Mouse (Mus musculus): ENCODE results near the gene Olfr638. TPM values are rescaled to one million over a fixed set of nuclear protein-coding genes. Genes with fewer than 3 reads are reported as not detected.
"Not testable (repeated sequence)": the region's sequence is repeated elsewhere in the genome, so short reads cannot be mapped to it uniquely, and the experiment has no call there.

Olfr638 gene
- polyA plus RNA-seq (2016; fragmentation: Nextera tagmentation; extraction: Ambion mirVana) = not detected in 2 replicates

GRCm38 (mm10) chr7:103998446-103998845 lies at the start of gene Olfr638:
Gene Olfr638 (plus strand): TSS chr7:103998746.
- Histone ChIP-seq H3K9me3 (no peaks in the 10 kb centered on the region), H3K4me1 (replicated peaks) (no peaks in the 10 kb centered on the region), H3K27me3 (ENCODE audit: insufficient read depth, poor library complexity, severe bottlenecking) (no peaks in the 10 kb centered on the region), H3K4me3 (no peak within 1 kb of the TSS), H3K36me3 (no peaks in the 10 kb centered on the region), H3K27ac (no peak within 1 kb of the TSS)
- no peak for DNase-seq (ENCODE audit: low spot score)

- not testable (repeated sequence) for DNase-seq (ENCODE audit: low spot score); H3K27me3 ChIP-seq (ENCODE audit: insufficient read depth, poor library complexity, severe bottlenecking); H3K27ac ChIP-seq; H3K4me3 ChIP-seq; H3K9me3 ChIP-seq; H3K4me1 ChIP-seq (replicated peaks); H3K36me3 ChIP-seq
- 95% methylated on average over 22 of the region's 22 CpGs for WGBS
Observed at GRCm38 (mm10) chr7:103966873-103967272, 31.7 kb upstream of the Olfr638 start.

DNA sequence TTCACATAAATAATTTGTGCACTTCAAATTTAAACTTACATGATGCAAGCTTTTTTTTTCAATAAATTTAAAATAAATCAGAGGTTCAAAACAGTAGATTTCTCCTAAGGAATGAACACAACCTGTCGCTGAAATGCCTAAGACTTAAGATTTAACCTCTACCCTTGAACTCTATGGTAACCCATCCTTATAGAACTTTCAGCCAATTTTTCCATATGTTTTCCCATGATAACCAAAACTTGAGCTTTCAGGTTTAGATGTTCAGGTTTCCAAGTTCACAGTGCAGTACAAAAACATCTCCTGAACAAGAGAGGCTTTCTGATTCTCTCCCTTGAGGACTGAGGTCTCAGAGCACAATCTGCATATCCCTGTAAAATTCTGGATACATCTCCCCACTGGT lies 27.7 kb upstream of the Olfr638 start, which contains the start of gene Olfr635:
Gene Olfr635 (plus strand): TSS at position 301 of the 400 bp plus-strand sequence.
- Histone ChIP-seq H3K27ac (no peak within 1 kb of the TSS), H3K4me3 (no peak within 1 kb of the TSS), H3K4me1 (replicated peaks) (no peaks in the 10 kb centered on the region), H3K36me3 (no peaks in the 10 kb centered on the region), H3K9me3 (no peaks in the 10 kb centered on the region), H3K27me3 (ENCODE audit: insufficient read depth, poor library complexity, severe bottlenecking) (no peaks in the 10 kb centered on the region)
- DNase-seq (ENCODE audit: low spot score) = no peak
- 72% methylated on average over 1 of the region's 1 CpGs for WGBS

DNA sequence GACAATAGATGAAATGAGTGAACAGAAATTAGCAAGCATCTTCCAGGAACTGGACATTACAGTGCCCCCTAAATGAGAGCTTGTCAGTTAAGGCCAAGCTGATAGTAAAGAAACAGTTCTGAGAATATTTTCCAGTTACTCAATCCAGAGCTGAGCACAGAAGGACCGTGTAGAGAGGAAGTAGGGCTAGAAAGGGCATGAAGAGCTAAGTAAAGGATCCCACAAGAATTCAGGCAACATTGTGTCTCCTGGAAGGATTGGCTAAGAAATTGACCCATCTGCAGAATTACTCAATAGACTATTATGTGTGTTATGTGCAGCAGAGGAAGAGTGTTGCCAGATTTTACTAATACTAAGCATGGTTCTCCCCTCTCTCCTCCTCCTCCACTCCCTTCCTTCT lies 26.8 kb upstream of the Olfr638 start:
- Histone ChIP-seq H3K27me3 (ENCODE audit: insufficient read depth, poor library complexity, severe bottlenecking) (no peaks in the 10 kb centered on the region), H3K4me3 (no peak overlapping the region), H3K9me3 (no peaks in the 10 kb centered on the region), H3K36me3 (no peaks in the 10 kb centered on the region), H3K27ac (no peak overlapping the region), H3K4me1 (replicated peaks) (no peaks in the 10 kb centered on the region)
- DNase-seq (ENCODE audit: low spot score) = no peak
- WGBS = 79% methylated on average over 1 of the region's 1 CpGs

- Histone ChIP-seq H3K4me3 (no peak overlapping the region), H3K4me1 (replicated peaks) (no peaks in the 10 kb centered on the region), H3K9me3 (no peaks in the 10 kb centered on the region), H3K27ac (no peak overlapping the region), H3K27me3 (ENCODE audit: insufficient read depth, poor library complexity, severe bottlenecking) (no peaks in the 10 kb centered on the region), H3K36me3 (no peaks in the 10 kb centered on the region)
- no peak for DNase-seq (ENCODE audit: low spot score)
Observed at GRCm38 (mm10) chr7:103999124-103999523, 578 bp downstream of the Olfr638 start.

DNA sequence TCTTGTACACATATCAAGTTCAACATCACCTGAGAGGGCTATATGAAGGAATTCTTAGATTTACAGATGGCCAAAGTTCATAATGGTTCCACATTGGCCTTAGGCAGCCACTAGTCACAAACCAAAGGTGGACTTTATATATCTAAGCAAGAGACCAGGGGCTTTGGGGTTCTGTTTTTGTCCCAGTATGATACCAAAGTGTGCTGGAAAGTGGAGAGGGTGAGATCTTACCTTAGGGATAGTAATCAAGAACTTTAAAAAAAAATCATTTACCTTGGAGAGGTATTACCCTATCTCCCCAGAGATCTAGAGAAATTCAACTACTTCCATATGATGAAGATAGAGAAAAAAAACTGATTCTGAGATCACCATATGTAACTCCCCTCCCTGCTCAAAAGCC lies 18.7 kb downstream of the Olfr638 start, which contains the start of gene Olfr639:
Gene Olfr639 (minus strand): TSS at position 101 of the 400 bp plus-strand sequence.
- Histone ChIP-seq H3K27me3 (ENCODE audit: insufficient read depth, poor library complexity, severe bottlenecking) (no peaks in the 10 kb centered on the region), H3K4me1 (replicated peaks) (no peaks in the 10 kb centered on the region), H3K27ac (no peak within 1 kb of the TSS), H3K36me3 (no peaks in the 10 kb centered on the region), H3K4me3 (no peak within 1 kb of the TSS), H3K9me3 (no peaks in the 10 kb centered on the region)
- DNase-seq (ENCODE audit: low spot score) = no peak

- no peaks in the 10 kb centered on the region for H3K27me3 ChIP-seq (ENCODE audit: insufficient read depth, poor library complexity, severe bottlenecking)
- no peak for DNase-seq (ENCODE audit: low spot score)
- no peak overlapping the region for H3K27ac ChIP-seq
- H3K4me1 ChIP-seq (replicated peaks) = no peaks in the 10 kb centered on the region
- H3K9me3 ChIP-seq = no peaks in the 10 kb centered on the region
- no peaks in the 10 kb centered on the region for H3K36me3 ChIP-seq
- 78% methylated on average over 1 of the region's 1 CpGs for WGBS
- no peak overlapping the region for H3K4me3 ChIP-seq
Observed at GRCm38 (mm10) chr7:104018953-104019352, 20.4 kb downstream of the Olfr638 start.

- no peak for DNase-seq (ENCODE audit: low spot score)
- Histone ChIP-seq H3K4me3 (no peak overlapping the region), H3K4me1 (replicated peaks) (no peaks in the 10 kb centered on the region), H3K27me3 (ENCODE audit: insufficient read depth, poor library complexity, severe bottlenecking) (no peaks in the 10 kb centered on the region), H3K9me3 (no peaks in the 10 kb centered on the region), H3K27ac (no peak overlapping the region), H3K36me3 (no peaks in the 10 kb centered on the region)
- 95% methylated on average over 6 of the region's 6 CpGs for WGBS
Observed at GRCm38 (mm10) chr7:104021651-104022050, 23.1 kb downstream of the Olfr638 start.

DNA sequence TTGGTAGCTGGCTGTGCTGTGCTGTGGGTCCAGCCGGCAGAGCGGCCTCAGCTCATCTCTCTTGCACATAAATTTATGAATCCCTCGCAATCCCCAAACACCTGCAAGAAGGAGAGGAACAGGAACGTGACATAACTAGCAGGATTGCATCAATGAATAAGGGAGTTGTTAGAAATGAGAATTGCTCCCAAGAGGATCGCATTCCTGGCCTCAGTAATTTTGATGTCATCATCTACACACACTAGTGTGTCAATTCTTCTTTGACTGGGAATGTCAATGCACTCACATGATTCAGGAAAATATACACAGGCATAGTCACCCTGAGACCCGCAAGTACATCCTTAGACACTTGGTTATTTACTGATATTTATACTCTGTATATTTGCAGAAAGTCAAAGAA lies 26.9 kb downstream of the Olfr638 start, which contains the start of gene Olfr640:
Gene Olfr640 (minus strand): TSS at position 101 of the 400 bp plus-strand sequence.
- no peak within 1 kb of the TSS for H3K4me3 ChIP-seq
- no peak for DNase-seq (ENCODE audit: low spot score)
- no peaks in the 10 kb centered on the region for H3K4me1 ChIP-seq (replicated peaks)
- no peak within 1 kb of the TSS for H3K27ac ChIP-seq
- H3K9me3 ChIP-seq = no peaks in the 10 kb centered on the region
- WGBS = 82% methylated on average over 6 of the region's 6 CpGs
- no peaks in the 10 kb centered on the region for H3K27me3 ChIP-seq (ENCODE audit: insufficient read depth, poor library complexity, severe bottlenecking)
- no peaks in the 10 kb centered on the region for H3K36me3 ChIP-seq

- Histone ChIP-seq H3K4me3 (no peak overlapping the region), H3K4me1 (replicated peaks) (no peaks in the 10 kb centered on the region), H3K27ac (no peak overlapping the region), H3K9me3 (no peaks in the 10 kb centered on the region), H3K27me3 (ENCODE audit: insufficient read depth, poor library complexity, severe bottlenecking) (no peaks in the 10 kb centered on the region), H3K36me3 (no peaks in the 10 kb centered on the region)
- no peak for DNase-seq (ENCODE audit: low spot score)
- 83% methylated on average over 3 of the region's 3 CpGs for WGBS
Observed at GRCm38 (mm10) chr7:104026978-104027377, 28.4 kb downstream of the Olfr638 start.

- Histone ChIP-seq H3K9me3 (no peaks in the 10 kb centered on the region), H3K4me3 (no peak within 1 kb of the TSS), H3K27me3 (ENCODE audit: insufficient read depth, poor library complexity, severe bottlenecking) (no peaks in the 10 kb centered on the region), H3K36me3 (no peaks in the 10 kb centered on the region), H3K4me1 (replicated peaks) (no peaks in the 10 kb centered on the region), H3K27ac (no peak within 1 kb of the TSS)
- 72% methylated on average over 1 of the region's 1 CpGs for WGBS
- DNase-seq (ENCODE audit: low spot score) = no peak
Observed at GRCm38 (mm10) chr7:104035145-104035544, 36.6 kb downstream of the Olfr638 start, which contains the start of gene Olfr641. Gene Olfr641 (plus strand): TSS chr7:104035445.

GRCm38 (mm10) chr7:104050745-104051144 lies 52.2 kb downstream of the Olfr638 start:
- DNase-seq (ENCODE audit: low spot score) = no peak
- H3K4me3 ChIP-seq = no peak overlapping the region
- no peaks in the 10 kb centered on the region for H3K4me1 ChIP-seq (replicated peaks)
- 90% methylated on average over 4 of the region's 4 CpGs for WGBS
- no peaks in the 10 kb centered on the region for H3K36me3 ChIP-seq
- H3K27ac ChIP-seq = no peak overlapping the region
- no peaks in the 10 kb centered on the region for H3K27me3 ChIP-seq (ENCODE audit: insufficient read depth, poor library complexity, severe bottlenecking)
- no peaks in the 10 kb centered on the region for H3K9me3 ChIP-seq

- DNase-seq (ENCODE audit: low spot score) = no peak
- 74% methylated on average over 1 of the region's 1 CpGs for WGBS
- no peak within 1 kb of the TSS for H3K4me3 ChIP-seq
Observed at GRCm38 (mm10) chr7:104052566-104052965, 54.0 kb downstream of the Olfr638 start, which contains the start of gene Olfr642. Gene Olfr642 (minus strand): TSS chr7:104052666.

More at GRCm38 (mm10) chr7:104052566-104052965, 54.0 kb downstream of the Olfr638 start, which contains the start of gene Olfr642:
- Histone ChIP-seq H3K27me3 (ENCODE audit: insufficient read depth, poor library complexity, severe bottlenecking) (no peaks in the 10 kb centered on the region), H3K36me3 (no peaks in the 10 kb centered on the region), H3K9me3 (no peaks in the 10 kb centered on the region), H3K4me1 (replicated peaks) (no peaks in the 10 kb centered on the region), H3K27ac (no peak within 1 kb of the TSS)
